Mouse (Mus musculus): ENCODE data around the gene Peg3.
A peak's percentile ranks its signal among the peaks of the same experiment; 100 is the strongest.

Peg3 gene

DNA sequence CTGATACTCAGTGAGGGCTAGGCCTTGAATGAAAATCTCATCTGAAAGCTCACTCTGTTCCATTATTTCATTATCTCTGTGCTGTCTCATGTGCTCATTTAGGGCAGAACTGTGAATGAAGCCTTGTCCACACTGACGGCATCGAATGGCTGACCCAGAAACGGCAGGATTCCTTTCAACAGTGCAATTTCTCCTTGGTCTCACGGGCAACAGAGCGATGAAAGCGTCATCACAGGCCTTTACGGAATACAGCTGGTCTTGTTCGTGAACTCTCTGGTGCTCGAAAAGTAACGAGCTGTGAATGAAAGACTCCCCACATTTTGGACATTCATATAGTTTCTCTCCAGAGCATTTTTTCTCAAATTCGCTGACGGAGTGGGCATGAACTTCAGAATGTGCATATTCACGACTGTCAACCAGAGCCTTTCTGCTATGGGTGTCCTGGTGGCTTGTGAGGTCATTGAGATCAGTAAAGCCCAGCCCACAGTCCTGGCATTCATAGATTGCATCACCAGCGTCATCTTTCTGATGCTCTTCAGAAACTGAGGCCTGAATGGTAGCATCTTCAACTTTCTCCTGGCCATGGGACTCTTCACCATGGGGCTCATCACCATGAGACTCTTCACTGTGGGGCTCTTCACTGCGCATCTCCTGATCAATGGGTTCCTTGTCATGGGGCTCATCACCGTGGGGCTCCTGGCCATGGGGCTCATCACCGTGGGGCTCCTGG is 21.6 kb downstream of the Peg3 start:
- peak; percentile 27 to 51 for DNase-seq

DNA sequence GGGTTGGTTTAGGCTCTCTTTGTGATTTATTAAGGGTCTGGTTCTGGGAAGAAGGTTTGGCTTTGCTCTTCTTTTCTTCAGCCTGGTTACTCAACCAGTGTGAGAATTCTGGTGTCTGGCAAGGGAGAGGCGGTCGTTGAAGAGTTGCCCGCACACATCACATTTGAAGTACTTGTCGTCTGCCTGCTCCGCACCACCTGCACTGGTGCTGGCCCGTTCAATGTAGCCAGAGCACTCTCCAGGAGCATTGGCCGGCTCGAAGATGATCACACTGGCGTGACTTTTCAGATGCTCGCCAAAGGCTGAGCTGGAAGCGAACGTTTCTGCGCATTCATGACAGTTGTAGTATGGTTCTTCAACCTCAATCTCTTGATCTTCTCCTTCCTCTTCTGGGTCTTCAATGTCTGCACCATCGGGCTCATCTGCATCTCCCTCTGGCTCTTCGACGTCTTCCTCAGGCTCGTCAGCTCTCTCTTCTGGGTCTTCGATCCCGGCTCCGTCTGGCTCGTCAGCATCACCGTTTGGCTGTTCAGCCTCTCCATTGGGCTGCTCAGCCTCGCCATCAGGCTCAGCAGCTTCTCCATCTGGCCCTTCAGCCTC is 22.7 kb downstream of the Peg3 start:
- no peak for DNase-seq

DNA sequence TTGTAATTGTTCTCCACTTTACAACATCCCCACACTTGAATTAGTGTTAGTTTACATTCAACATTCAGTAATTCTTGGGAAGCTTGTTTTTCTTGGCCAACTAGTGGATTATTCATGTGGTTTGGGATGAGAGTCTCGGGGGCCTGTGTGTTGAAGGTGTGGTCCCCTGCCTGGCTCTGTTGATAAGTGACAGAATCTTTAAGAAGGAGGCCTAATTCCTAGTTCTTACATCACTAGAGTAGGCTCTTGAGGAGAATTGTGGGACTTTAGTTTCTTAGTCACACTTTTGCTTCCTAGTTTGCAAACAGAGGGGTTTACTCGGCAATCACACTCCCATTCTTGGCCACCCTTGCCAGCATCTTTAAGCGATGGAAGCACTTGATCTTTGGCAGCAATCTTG is 31.0 kb downstream of the Peg3 start:
- DNase-seq: no peak

DNA sequence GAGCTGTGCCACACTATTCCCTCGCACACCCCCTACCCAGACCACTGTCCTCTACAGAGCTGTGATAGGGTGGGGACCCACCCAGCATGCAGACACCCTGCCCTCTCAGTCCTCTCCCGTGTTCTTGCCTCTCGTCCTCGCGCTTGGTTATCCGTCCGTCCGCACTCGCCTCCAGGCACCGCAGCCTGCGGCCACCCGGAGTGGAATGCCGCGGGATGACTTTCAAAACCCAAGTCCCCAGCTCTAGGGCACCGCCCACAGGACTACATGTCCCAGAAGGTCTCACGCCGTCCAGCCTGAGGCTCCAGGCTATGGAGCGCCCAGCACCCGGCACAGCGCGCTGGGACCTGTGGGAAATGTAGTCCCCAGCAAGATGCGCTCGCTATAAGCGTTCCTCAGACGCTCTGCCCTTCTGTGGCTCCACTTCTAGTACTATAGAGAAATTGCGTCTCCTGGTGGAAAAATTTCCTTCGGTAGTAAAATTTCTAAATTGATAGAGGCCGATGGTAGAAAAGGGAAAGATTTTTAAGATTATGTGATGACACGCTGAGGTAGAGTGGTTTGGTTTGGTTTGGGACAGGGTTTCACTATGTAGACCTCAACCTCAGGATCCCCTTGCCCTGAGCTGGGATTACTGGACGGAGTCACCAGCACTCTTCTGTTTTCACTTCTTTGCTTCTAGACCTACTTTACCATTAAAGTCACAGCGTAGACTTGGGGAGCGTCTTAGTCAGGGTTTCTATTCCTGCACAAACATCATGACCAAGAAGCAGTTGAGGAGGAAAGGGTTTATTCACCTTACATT is 33.8 kb downstream of the Peg3 start, which contains the start of gene Zim1:
Zim1 (minus strand) TSS at position 210 of the 805 bp plus-strand sequence.
- DNase-seq: peak; percentile 87 to 92

DNA sequence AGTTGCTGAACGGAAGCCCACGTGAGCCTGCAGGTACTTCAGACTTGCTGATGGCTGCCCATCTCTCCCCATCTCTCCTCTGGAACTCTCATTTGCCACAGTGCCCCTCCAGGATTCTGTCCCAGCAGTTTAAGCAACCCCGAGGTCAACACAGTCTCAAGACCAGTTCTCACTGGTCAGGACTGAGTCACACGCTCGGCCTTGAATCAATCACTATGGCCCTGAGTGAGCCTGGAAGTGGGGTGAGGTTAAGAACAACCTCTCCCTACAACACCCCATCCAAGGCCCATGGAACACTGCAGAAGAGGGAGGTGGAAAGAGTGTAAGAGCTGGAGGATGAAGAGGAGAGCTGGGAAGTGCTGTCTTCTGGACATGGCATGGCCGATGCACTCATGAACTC is 44.7 kb downstream of the Peg3 start:
- DNase-seq: no peak

DNA sequence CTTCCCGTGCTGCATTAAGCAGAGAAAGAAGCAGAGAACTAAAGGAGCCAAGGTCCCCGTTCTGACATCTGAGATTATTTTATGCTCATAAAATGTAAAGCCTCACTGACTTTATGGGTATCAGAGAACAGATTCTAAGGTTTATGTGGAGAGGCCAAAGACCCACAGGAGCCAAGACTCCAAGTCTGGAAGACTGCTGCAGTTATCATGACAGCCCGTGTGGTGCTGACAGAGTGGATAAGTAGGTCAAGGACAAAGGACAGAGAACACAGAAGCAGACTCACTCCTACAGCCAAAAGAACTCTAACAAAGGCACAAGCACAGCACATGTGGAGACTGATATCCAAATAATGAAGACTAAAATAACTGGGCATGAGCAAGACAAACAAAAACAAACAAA is 63.5 kb downstream of the Peg3 start:
- DNase-seq: no peak

DNA sequence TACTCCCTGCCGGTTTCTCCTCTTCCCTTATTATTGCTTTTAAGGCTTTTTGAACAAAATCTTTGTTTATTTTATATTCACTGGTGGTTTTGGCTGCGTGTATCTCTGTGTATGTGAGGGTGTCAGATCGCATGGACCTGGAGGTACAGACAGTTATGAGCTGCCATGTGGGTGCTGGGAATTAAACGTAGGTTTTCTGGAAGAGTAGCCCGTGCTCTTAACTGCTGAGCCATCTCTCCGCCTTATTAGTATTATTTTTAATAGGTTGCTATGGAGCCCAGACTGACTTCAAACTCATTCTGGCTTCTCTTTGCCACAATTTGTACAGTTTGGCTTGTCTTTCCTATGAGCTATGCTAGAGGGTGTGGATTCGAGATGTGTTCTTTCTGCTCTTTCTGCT is 66.8 kb downstream of the Peg3 start:
- DNase-seq: no peak

DNA sequence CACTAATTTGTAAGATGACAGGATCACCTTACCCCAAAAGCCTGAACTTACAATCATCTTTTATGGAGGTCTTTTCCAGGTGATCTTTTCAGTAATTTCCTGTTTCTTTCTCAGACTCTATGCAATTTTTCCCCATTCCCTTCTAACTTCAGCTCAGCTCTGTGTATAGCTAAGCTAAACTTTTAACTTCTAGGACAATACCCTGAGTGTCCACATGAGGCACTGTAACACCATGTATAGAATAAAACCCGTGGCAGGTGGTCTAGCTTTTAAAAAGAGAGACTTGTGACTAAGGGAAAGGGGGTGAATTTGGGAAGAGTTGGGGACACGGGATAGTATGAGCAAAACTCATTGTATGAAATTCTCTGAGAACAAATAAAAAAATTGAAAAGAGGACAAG is 70.6 kb downstream of the Peg3 start:
- DNase-seq: peak in 1 of 2 experiments; percentile 19

DNA sequence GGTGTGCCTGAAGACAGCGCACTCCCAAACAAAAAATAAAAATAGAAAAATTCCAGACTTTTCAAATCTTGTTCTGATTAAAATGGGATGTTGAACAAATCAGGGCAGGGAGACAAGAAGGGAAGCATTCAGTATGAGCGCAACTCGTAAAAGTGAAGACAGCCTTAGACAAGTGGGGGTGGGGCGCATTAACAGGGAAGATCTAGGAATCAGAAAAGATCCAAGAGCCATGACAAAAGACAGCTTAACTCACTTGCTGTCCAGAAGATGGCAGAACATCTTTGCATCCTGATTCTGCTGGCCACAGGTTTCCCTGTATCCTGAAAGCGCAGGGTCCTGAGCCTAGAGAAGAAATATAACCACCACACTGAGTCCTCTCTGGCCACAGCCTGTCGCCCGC is 71.6 kb downstream of the Peg3 start:
- no peak for DNase-seq
